Mouse (Mus musculus): Measurements from ENCODE around the gene Arl6ip1. TPM values are rescaled to one million over a fixed set of nuclear protein-coding genes. Genes with fewer than 3 reads are reported as not detected.
"Not testable (repeated sequence)": the region's sequence is repeated elsewhere in the genome, so short reads cannot be mapped to it uniquely, and the experiment has no call there.

Gene Arl6ip1
- total RNA-seq (2014; rRNA removed) (643 and 734 TPM in 2 replicates), polyA plus RNA-seq (2015; fragmentation: Nextera tagmentation; extraction: Ambion mirVana) (747 and 812 TPM in 2 replicates)

DNA sequence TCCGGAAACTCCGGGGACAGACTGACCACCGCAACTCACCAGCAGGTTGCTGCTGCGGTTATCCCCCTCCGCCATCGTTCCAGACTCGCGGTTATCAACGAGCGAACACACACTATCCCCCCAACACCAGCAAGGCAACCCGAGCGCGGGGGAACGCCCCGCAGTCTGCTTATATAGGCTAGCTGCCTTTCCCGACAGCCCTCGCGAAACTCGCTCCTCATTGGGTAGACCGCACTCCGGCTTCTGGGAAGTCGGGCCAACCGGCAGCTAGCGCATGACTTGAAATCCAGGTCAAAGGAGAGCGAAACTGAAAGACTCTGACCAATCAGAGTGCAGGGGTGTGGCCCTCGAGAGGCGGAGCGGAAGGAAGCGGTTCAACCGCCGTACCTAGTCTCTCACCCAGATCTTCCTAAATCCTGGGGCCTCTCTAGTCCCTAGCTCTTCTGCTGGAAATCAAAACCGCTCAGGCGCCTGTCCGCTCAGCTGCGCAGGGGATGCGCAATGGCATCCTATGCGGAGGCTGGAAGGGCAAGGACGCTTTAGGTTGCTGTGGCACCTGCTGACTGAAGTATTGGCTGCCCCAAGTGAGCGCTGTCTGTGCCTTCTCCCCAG is at the start of gene Arl6ip1:
TSS of gene Arl6ip1 (minus strand) at position 233 of the 612 bp plus-strand sequence.
- H3K4me2 ChIP-seq (ENCODE audit: low read depth, low read length) = peak within 1 kb of the TSS; percentile 85
- H3K27ac ChIP-seq = peak within 1 kb of the TSS; percentile 90
- H3K9me3 ChIP-seq (ENCODE audit: low read length) = no peaks in the 10 kb centered on the region
- H3K4me1 ChIP-seq (ENCODE audit: insufficient read depth, low read length) = peaks cover 14% of the 10 kb centered on the region; the same call in 1 of the 2 replicates
- H3K4me3 ChIP-seq (ENCODE audit: low read length) = peak within 1 kb of the TSS; percentile 96
- TF ChIP-seq CTCF (IDR thresholded peaks at IDR 0.05; ENCODE audit: low read depth) = no peak; the same call in 1 of the 2 replicates
- no peaks in the 10 kb centered on the region for H3K27me3 ChIP-seq (ENCODE audit: insufficient read depth, low read length)
- under 1% methylated on average over 39 of the region's 39 CpGs for WGBS
- peaks cover 2% of the 10 kb centered on the region; the same call in 1 of the 2 replicates for H3K36me3 ChIP-seq (ENCODE audit: insufficient read depth, low read length)
- peak within 1 kb of the TSS; percentile 85 for H3K9ac ChIP-seq (replicated peaks; ENCODE audit: low read length)
- DNase-seq (ENCODE audit: low spot score) = peak; percentile 99
- ATAC-seq = peak; percentile 99

DNA sequence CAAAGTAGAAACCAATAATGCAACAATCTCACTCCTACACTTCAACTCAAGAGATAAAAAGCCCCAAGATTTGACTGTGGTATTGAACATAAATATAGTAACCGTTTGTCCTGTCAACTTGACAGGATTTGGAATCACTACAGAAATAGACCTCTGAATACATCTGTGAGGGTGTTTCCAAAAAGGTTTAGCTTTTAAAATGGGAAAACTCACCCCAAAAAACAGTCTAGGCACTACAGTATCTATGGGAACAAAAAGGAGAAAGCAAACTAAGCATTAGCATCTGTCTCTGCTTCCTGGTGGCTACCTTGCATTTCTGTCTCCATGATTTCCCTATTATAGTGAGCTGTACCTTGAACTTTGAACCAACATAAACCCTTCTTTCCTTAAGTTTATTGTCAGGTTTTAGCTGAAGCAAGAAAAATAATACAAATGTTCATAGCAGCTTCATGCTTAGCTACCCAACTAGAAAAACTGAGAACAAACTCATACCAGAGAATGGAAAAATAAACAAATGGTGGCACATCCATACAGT is 46.4 kb upstream of the Arl6ip1 start:
- DNase-seq (ENCODE audit: low spot score) (no peak), ATAC-seq (no peak)
- no peak overlapping the region for H3K9ac ChIP-seq (replicated peaks; ENCODE audit: low read length)
- no peaks in the 10 kb centered on the region for H3K27me3 ChIP-seq (ENCODE audit: insufficient read depth, low read length)
- WGBS = 87% methylated on average over 1 of the region's 1 CpGs
- no peak overlapping the region for H3K27ac ChIP-seq
- no peak overlapping the region for H3K4me2 ChIP-seq (ENCODE audit: low read depth, low read length)
- no peaks in the 10 kb centered on the region for H3K9me3 ChIP-seq (ENCODE audit: low read length)
- no peak overlapping the region for H3K4me3 ChIP-seq (ENCODE audit: low read length)
- TF ChIP-seq CTCF (IDR thresholded peaks at IDR 0.05; ENCODE audit: low read depth) = no peak
- H3K4me1 ChIP-seq (ENCODE audit: insufficient read depth, low read length) = no peaks in the 10 kb centered on the region
- H3K36me3 ChIP-seq (ENCODE audit: insufficient read depth, low read length) = peaks cover 45% of the 10 kb centered on the region

DNA sequence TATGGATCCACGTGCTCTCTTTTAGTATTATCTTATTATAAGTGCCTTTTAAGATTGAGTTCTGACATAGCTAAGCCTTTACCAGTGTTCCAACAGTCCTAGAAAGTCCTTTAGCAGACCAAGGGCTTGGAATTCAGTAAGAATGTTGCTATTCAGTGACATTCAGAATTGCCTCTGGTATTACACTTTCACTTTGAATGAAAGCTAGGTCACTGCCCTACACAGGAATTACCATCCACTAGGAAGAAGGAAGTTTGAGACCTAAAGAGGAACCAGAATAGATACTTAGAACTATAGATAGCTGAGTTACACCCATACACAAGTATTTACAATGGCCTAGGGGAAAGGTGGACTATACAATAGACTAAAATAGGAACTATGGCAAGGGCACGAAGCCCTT is 40.7 kb upstream of the Arl6ip1 start:
- not testable (repeated sequence) for H3K9ac ChIP-seq (replicated peaks; ENCODE audit: low read length); H3K4me2 ChIP-seq (ENCODE audit: low read depth, low read length); H3K27ac ChIP-seq; DNase-seq (ENCODE audit: low spot score); H3K27me3 ChIP-seq (ENCODE audit: insufficient read depth, low read length); H3K9me3 ChIP-seq (ENCODE audit: low read length); H3K4me1 ChIP-seq (ENCODE audit: insufficient read depth, low read length); H3K4me3 ChIP-seq (ENCODE audit: low read length); ATAC-seq
- WGBS = 94% methylated on average over 2 of the region's 2 CpGs
- H3K36me3 ChIP-seq (ENCODE audit: insufficient read depth, low read length) = peaks cover 46% of the 10 kb centered on the region

DNA sequence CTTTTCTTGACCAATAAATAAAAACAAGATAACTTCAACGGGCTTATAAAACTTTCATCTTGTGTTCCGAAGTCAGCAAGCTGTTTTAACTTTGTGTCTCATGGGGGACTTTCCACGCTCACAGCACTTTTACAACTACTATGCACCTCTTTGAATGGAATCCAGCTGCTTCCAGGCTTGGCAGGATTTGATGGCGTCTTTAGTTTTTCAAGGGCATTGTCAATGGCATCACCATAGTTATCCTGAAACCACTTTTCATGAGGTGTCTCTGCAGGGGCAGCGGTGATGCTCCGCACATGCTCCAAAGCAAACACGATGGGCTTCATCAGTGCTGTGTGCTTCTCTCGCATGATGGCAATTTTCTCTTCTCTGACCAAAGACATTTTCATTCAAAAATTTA is 33.5 kb upstream of the Arl6ip1 start:
- DNase-seq (ENCODE audit: low spot score) (no peak), ATAC-seq (no peak)
- Histone ChIP-seq H3K4me3 (ENCODE audit: low read length) (no peak overlapping the region), H3K4me2 (ENCODE audit: low read depth, low read length) (no peak overlapping the region), H3K9ac (replicated peaks; ENCODE audit: low read length) (no peak overlapping the region), H3K36me3 (ENCODE audit: insufficient read depth, low read length) (peaks cover 37% of the 10 kb centered on the region), H3K27ac (no peak overlapping the region), H3K9me3 (ENCODE audit: low read length) (no peaks in the 10 kb centered on the region), H3K27me3 (ENCODE audit: insufficient read depth, low read length) (no peaks in the 10 kb centered on the region), H3K4me1 (ENCODE audit: insufficient read depth, low read length) (no peaks in the 10 kb centered on the region)
- WGBS = 84% methylated on average over 8 of the region's 8 CpGs
- TF ChIP-seq CTCF (IDR thresholded peaks at IDR 0.05; ENCODE audit: low read depth) = no peak

DNA sequence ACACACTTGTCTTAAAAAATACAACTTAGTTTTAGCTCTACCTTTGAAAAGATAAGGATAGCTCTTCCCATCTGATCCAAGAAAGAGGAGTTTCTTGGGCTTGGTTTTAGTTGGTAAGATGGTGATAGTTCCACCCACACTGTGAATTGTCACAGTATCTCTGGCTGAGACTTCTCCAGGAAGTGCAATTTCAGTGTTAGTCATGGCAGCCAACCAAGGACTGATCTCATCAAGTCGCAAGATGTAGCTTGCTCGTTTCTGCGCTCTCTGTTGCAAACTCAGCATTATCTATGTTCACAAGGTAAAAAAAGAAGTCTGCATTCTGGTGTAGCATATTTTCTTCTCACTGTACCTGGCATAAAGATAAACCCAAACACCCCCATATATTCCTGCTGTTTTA is 30.7 kb upstream of the Arl6ip1 start:
- 90% methylated on average over 3 of the region's 3 CpGs for WGBS
- H3K4me3 ChIP-seq (ENCODE audit: low read length) = no peak overlapping the region
- DNase-seq (ENCODE audit: low spot score) = no peak
- H3K27ac ChIP-seq = no peak overlapping the region
- no peak for ATAC-seq
- TF ChIP-seq CTCF (IDR thresholded peaks at IDR 0.05; ENCODE audit: low read depth) = no peak
- no peaks in the 10 kb centered on the region for H3K9me3 ChIP-seq (ENCODE audit: low read length)
- H3K27me3 ChIP-seq (ENCODE audit: insufficient read depth, low read length) = no peaks in the 10 kb centered on the region
- H3K4me2 ChIP-seq (ENCODE audit: low read depth, low read length) = no peak overlapping the region
- no peak overlapping the region for H3K9ac ChIP-seq (replicated peaks; ENCODE audit: low read length)
- H3K4me1 ChIP-seq (ENCODE audit: insufficient read depth, low read length) = no peaks in the 10 kb centered on the region
- H3K36me3 ChIP-seq (ENCODE audit: insufficient read depth, low read length) = peaks cover 39% of the 10 kb centered on the region

DNA sequence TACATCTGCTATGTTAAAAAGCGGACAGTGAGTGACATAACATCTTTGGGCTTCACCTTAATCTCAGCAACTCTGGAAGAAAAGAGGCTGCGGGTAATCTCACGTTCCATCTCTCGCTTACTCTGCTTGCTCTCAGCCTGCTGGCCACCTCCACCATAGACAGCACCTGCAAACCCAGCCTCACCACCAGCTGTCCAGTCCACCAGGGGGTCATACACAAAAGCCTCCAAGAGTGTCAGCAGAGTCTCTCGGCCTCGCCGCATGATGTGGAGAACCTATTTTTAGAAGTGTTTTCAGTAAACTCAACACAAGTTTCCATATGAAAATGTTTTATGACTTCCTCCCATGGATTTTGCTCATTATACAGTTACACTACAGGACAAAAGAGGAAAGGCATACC is 27.0 kb upstream of the Arl6ip1 start:
- TF ChIP-seq CTCF (IDR thresholded peaks at IDR 0.05; ENCODE audit: low read depth) = no peak
- ATAC-seq (no peak), DNase-seq (ENCODE audit: low spot score) (no peak)
- 94% methylated on average over 7 of the region's 7 CpGs for WGBS
- H3K4me2 ChIP-seq (ENCODE audit: low read depth, low read length) = no peak overlapping the region
- H3K4me3 ChIP-seq (ENCODE audit: low read length) = no peak overlapping the region
- H3K4me1 ChIP-seq (ENCODE audit: insufficient read depth, low read length) = no peaks in the 10 kb centered on the region
- no peak overlapping the region for H3K27ac ChIP-seq
- no peaks in the 10 kb centered on the region for H3K9me3 ChIP-seq (ENCODE audit: low read length)
- H3K9ac ChIP-seq (replicated peaks; ENCODE audit: low read length) = no peak overlapping the region
- peaks cover 66% of the 10 kb centered on the region for H3K36me3 ChIP-seq (ENCODE audit: insufficient read depth, low read length)
- no peaks in the 10 kb centered on the region for H3K27me3 ChIP-seq (ENCODE audit: insufficient read depth, low read length)

DNA sequence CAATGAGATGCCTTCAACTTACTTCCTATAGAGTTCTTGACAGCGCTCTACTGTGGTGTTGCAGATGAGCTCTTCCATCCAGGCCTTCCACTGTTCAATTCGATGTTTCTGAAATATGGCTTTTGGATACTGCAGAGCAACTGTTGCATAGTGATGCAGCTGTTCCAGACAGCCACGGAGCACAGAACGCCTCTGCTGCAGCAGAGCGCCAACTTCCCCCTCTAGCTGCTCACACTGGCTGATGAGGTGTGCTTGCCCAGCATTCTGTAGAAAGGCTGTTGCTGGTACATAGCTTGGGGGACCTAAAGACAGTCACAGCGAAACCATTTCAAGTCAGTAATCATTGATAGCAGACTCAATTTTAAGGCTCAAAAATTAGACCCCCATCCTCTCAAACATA is 24.7 kb upstream of the Arl6ip1 start:
- H3K9ac ChIP-seq (replicated peaks; ENCODE audit: low read length) = no peak overlapping the region
- H3K4me1 ChIP-seq (ENCODE audit: insufficient read depth, low read length) = no peaks in the 10 kb centered on the region
- TF ChIP-seq CTCF (IDR thresholded peaks at IDR 0.05; ENCODE audit: low read depth) = no peak
- 93% methylated on average over 6 of the region's 6 CpGs for WGBS
- DNase-seq (ENCODE audit: low spot score) (no peak), ATAC-seq (no peak)
- H3K27ac ChIP-seq = no peak overlapping the region
- no peak overlapping the region for H3K4me2 ChIP-seq (ENCODE audit: low read depth, low read length)
- no peak overlapping the region for H3K4me3 ChIP-seq (ENCODE audit: low read length)
- H3K27me3 ChIP-seq (ENCODE audit: insufficient read depth, low read length) = no peaks in the 10 kb centered on the region
- peaks cover 64% of the 10 kb centered on the region for H3K36me3 ChIP-seq (ENCODE audit: insufficient read depth, low read length)
- H3K9me3 ChIP-seq (ENCODE audit: low read length) = no peaks in the 10 kb centered on the region

Data from hindbrain, postnatal 0 days (tissue).